Comparison of ENCODE assay signal across 24 mouse cellular contexts in the genomic region with DNA sequence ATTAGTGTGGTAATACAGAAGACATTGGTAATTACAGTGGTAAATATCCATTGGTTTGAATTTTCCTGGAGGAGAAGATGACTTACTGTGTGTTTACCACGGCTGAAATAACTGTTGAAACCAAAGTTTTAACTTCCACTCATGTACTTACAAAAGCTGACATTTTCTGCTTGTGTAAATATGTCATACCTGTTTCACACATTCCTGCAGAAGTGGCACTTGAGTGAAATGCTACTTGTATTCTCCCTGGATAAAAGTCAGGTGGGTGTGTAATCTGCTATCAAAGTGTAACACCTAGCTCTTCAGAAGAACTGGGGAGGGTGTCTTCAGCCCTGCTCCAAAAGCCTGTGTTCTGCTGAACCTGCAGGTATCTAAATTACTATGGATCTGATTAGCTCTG.
"Had no signal": no experiment of that assay in that cellular context is flagged by ENCODE, and none has a peak within 500 bp of the region (broad histone marks: within the 10 kb centered on the region; RNA-seq: fewer than 3 reads in every experiment).

No protein-coding gene starts in this region.

- DNase-seq: gastrocnemius, adult 2 months; gastrocnemius, postnatal 10 days; gastrocnemius, postnatal 25 days; heart, adult 18-20 months; heart, postnatal 10 days; heart, postnatal 4 days; kidney, adult 11 months; kidney, adult 2 months; kidney, adult 9 months; kidney, postnatal 14 days; kidney, postnatal 36 days; left cerebral cortex, postnatal 4 days had no signal

- H3K9ac ChIP-seq: heart, embryonic 12.5 days; hindbrain, embryonic 12.5 days; hindbrain, embryonic 14.5 days; kidney, embryonic 15.5 days; limb, embryonic 13.5 days; limb, embryonic 15.5 days had no signal

- H3K4me3 ChIP-seq: gastrocnemius, adult 2 months; heart, embryonic 10.5 days; heart, embryonic 12.5 days; hindbrain, embryonic 10.5 days; hindbrain, embryonic 12.5 days; kidney, embryonic 15.5 days; layer of hippocampus, adult 2 months; limb, embryonic 13.5 days; limb, embryonic 15.5 days had no signal

- H3K9me3 ChIP-seq: heart, embryonic 10.5 days; hindbrain, embryonic 10.5 days; hindbrain, embryonic 12.5 days; kidney, embryonic 15.5 days; limb, embryonic 13.5 days; limb, embryonic 15.5 days had no signal

- H3K36me3 ChIP-seq: heart, embryonic 10.5 days; heart, embryonic 12.5 days; hindbrain, embryonic 10.5 days; hindbrain, embryonic 12.5 days; kidney, embryonic 15.5 days; limb, embryonic 13.5 days; limb, embryonic 15.5 days had no signal

- H3K4me2 ChIP-seq: heart, embryonic 12.5 days; hindbrain, embryonic 12.5 days; hindbrain, embryonic 14.5 days; kidney, embryonic 15.5 days; limb, embryonic 13.5 days; limb, embryonic 15.5 days had no signal

- H3K27me3 ChIP-seq: heart, embryonic 12.5 days; hindbrain, embryonic 12.5 days; kidney, embryonic 15.5 days; limb, embryonic 13.5 days; limb, embryonic 15.5 days had no signal

- ATAC-seq: hindbrain, postnatal 0 days; intestine, embryonic 16.5 days had no signal

- H3K4me1 ChIP-seq: heart, embryonic 10.5 days; heart, embryonic 12.5 days; hindbrain, embryonic 10.5 days; hindbrain, embryonic 12.5 days; kidney, embryonic 15.5 days; limb, embryonic 13.5 days; limb, embryonic 15.5 days had no signal

- H3K27ac ChIP-seq: gastrocnemius, adult 2 months; heart, embryonic 10.5 days; hindbrain, embryonic 10.5 days; hindbrain, embryonic 12.5 days; hindbrain, embryonic 14.5 days; hindbrain, postnatal 0 days; kidney, embryonic 15.5 days; kidney, postnatal 0 days; layer of hippocampus, adult 2 months; limb, embryonic 13.5 days; limb, embryonic 15.5 days had no signal
